Mouse (Mus musculus): ENCODE data around the gene Adi1.

The Adi1 gene

GRCm38 (mm10) chr12:28675121-28675924 is at the start of gene Adi1:
Adi1 (plus strand) TSS chr12:28675231.
- DNase-seq (ENCODE audit: low read depth): peak; percentile 66

GRCm38 (mm10) chr12:28625407-28625806 is 49.6 kb upstream of the Adi1 start:
- no peak for DNase-seq (ENCODE audit: low read depth)

- DNase-seq (ENCODE audit: low read depth): no peak
Measured at GRCm38 (mm10) chr12:28627092-28627491, 47.9 kb upstream of the Adi1 start.

GRCm38 (mm10) chr12:28628436-28628835 is 46.6 kb upstream of the Adi1 start:
- DNase-seq (ENCODE audit: low read depth): no peak

- no peak for DNase-seq (ENCODE audit: low read depth)
Measured at GRCm38 (mm10) chr12:28635058-28635534, 39.9 kb upstream of the Adi1 start.

- DNase-seq (ENCODE audit: low read depth): peak; percentile 89
Measured at GRCm38 (mm10) chr12:28635535-28636476, 39.2 kb upstream of the Adi1 start, which contains the start of gene Rps7. Rps7 (minus strand) TSS chr12:28635953.

GRCm38 (mm10) chr12:28636543-28636942 is 38.5 kb upstream of the Adi1 start:
- DNase-seq (ENCODE audit: low read depth): no peak

GRCm38 (mm10) chr12:28638778-28639177 is 36.3 kb upstream of the Adi1 start:
- no peak for DNase-seq (ENCODE audit: low read depth)

GRCm38 (mm10) chr12:28649141-28650110 is 25.6 kb upstream of the Adi1 start, which contains the start of gene Rnaseh1:
Rnaseh1 (plus strand) TSS chr12:28649602.
- peak; percentile 80 for DNase-seq (ENCODE audit: low read depth)

GRCm38 (mm10) chr12:28662628-28663027 is 12.4 kb upstream of the Adi1 start:
- no peak for DNase-seq (ENCODE audit: low read depth)

- no peak for DNase-seq (ENCODE audit: low read depth)
Measured at GRCm38 (mm10) chr12:28666734-28667133, 8.3 kb upstream of the Adi1 start.

GRCm38 (mm10) chr12:28667287-28667686 is 7.7 kb upstream of the Adi1 start:
- no peak for DNase-seq (ENCODE audit: low read depth)

GRCm38 (mm10) chr12:28674038-28674720 is 852 bp upstream of the Adi1 start:
- peak; percentile 16 for DNase-seq (ENCODE audit: low read depth)

- DNase-seq (ENCODE audit: low read depth): no peak
Measured at GRCm38 (mm10) chr12:28675925-28676209, 836 bp downstream of the Adi1 start.

GRCm38 (mm10) chr12:28684674-28685073 is 9.6 kb downstream of the Adi1 start:
- DNase-seq (ENCODE audit: low read depth): no peak

- DNase-seq (ENCODE audit: low read depth): no peak
Measured at GRCm38 (mm10) chr12:28685771-28686170, 10.7 kb downstream of the Adi1 start.

- DNase-seq (ENCODE audit: low read depth): no peak
Measured at GRCm38 (mm10) chr12:28686199-28686879, 11.3 kb downstream of the Adi1 start.

GRCm38 (mm10) chr12:28688996-28689395 is 14.0 kb downstream of the Adi1 start:
- DNase-seq (ENCODE audit: low read depth): no peak

GRCm38 (mm10) chr12:28690730-28691129 is 15.7 kb downstream of the Adi1 start:
- DNase-seq (ENCODE audit: low read depth): no peak

- no peak for DNase-seq (ENCODE audit: low read depth)
Measured at GRCm38 (mm10) chr12:28693738-28694137, 18.7 kb downstream of the Adi1 start.

Data from c-Kit-positive CD71-positive TER-119-negative erythroid progenitor cells, embryonic 14.5 days (primary cell).